Mouse (Mus musculus) adrenal gland, adult 18-20 months (tissue): ENCODE results near the gene Kbtbd8. TPM values are rescaled to one million over a fixed set of nuclear protein-coding genes. Genes with fewer than 3 reads are reported as not detected.
A peak's percentile ranks its signal among the peaks of the same experiment; 100 is the strongest.

Source experiments
- DNase-seq, 2 experiments: peaks; one replicate each; pipeline ENCODE4 v3.0.0; 2021 to 2022; ENCODE audit warnings: low spot score in 2 of 2
- long read RNA-seq, 2 experiments: library from polyadenylated mRNA; stranded (forward); transcript quantifications; one replicate each; pipeline ENCODE4 v2.0.0; 2021
- total RNA-seq, 2 experiments: library from RNA; stranded (reverse); gene quantifications; 1 replicate in 1 of 2; 2 replicates in 1 of 2; pipeline ENCODE4 v1.2.3; 2021

The Kbtbd8 gene
- 1 to 10 TPM; 4.4 to 5.5 TPM for total RNA-seq
- long read RNA-seq, experiment 1, full-length matches to known transcripts, result 2 of 3 reads
- long read RNA-seq, experiment 1, partial matches to known transcripts, result 1 of 3 reads
- long read RNA-seq, experiment 1, other reads (novel, unspliced or antisense), result 0 of 3 reads
- long read RNA-seq, experiment 2, full-length matches to known transcripts, result 1 of 3 reads
- long read RNA-seq, experiment 2, partial matches to known transcripts, result 0 of 3 reads
- long read RNA-seq, experiment 2, other reads (novel, unspliced or antisense), result 2 of 3 reads

DNA sequence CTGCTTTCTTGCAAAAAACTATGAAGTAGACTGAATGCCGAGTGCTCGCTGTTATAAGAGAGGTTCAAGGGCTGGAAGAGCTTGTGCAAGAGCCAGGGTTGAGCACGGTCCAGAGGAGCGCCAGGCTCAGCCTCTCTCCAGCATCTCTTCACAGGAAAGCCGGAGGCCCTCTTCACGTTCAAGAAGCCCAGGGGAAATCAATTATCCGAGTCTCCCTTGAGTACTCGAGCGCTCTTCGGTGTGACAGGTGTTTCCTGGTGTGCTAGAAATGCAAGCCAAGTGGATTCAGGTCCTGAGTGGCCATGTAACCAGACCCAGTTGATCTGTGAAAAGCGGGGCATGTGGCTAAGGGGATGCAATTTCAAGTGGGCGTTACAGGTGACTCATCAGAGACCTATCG is at the start of gene Kbtbd8:
Kbtbd8 (plus strand) TSS at position 295 of the 400 bp plus-strand sequence.
- DNase-seq, result peak in 1 of 2 experiments; percentile 7

DNA sequence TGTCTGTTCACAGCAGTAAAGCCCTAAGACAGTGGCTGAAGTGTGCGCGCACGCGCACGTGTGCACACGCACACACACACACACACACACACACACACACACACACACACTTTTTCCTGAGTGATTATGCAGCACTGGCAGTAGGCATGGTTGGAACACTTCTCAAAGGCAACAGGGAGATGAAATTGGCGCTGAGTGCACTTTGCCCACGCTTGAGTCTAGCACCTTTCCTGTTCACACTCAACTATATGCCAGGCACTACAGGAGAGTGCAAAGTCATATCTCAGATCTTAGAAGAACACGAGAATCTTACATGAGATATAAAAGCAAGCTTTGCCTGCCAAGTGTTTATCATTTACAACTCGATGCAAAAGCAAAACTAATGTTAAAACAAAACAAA is 47.3 kb upstream of the Kbtbd8 start:
- no peak for DNase-seq

DNA sequence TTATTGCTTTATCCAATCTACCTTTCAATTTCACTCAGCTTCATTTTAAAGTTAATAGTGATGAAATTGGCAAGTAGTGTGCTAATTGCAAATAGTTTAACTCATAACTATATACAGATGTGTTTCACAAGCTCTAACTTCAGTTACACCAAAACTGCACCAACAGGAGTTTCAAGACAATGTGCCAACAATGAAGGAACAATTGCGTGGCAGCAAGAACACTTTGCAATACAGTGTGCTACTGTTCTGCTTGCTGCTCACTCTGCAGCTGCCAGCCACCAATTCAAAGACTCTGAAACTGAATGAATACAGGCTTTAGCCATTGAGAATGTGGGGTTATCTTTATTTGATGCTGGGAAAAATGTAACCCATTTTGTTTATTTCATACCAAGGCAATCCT is 31.8 kb upstream of the Kbtbd8 start:
- no peak for DNase-seq

DNA sequence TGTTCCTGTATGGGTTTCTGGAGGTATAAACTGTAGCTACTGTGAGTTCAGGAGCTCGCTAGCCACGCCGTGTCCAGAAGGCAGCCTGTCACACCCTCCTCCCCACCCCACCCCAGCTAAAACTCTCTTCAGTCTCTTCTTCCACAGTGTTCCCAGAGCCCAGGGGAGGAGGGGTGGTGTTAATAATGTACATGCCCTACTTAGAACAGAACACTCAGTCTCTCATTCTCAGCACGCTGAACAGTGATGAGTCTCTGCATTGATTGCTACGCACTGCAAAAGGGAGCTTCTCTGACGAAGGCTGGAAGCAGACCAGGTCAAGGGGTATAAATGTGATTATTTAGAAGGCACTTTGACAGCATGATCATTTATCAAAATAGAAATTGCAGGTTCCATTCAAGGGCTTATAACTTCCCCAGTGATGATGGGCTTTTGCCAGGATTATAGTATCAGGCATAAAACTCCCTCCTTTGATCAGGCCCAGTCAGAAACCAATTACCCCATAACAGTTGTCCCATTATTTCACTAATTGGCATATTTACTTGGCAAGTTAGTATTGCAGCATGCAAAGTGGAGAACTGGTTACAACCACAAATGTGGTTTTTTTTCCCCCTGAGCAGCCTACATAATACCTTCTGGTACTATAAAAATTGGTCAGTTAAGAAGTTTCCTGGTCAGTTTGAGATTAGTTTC is 29.7 kb upstream of the Kbtbd8 start:
- DNase-seq, result no peak

DNA sequence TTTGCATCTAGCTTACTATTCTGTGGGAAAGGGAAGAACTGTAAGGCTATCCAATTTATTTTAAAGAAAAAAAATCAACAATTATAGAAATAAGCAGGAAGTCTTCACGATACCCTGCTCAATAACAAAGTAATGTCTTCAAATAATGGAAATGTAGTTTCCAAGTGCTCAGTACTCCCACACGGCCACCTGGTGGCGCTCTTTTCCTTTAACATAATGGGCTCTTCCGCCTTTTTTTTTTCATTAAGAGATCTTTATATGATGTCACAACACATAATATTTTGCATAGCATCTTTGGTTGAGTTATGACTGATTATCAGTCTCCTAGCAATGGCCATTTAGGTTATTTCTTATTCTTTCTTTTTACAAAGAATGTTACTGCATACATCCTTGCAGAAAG is 29.0 kb upstream of the Kbtbd8 start:
- DNase-seq, result no peak

DNA sequence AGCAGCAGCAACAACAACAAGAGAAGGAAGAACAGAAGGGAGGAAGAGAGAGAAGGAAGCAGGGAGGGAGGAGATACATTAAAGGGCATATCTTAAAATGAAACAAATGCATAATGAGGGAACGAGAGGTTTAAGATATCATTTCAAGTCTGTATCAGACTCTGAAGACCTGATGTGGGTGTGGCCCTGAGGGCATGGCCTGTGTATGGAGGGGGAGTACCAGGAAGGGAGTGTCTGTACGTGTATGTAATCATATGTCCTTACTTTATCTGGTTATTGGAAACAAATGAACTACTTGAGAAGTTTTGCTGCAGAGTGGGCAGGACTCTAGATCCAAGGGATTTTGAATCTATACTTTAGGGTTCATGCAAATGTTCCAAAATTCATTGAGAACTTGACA is 22.3 kb upstream of the Kbtbd8 start:
- no peak for DNase-seq

DNA sequence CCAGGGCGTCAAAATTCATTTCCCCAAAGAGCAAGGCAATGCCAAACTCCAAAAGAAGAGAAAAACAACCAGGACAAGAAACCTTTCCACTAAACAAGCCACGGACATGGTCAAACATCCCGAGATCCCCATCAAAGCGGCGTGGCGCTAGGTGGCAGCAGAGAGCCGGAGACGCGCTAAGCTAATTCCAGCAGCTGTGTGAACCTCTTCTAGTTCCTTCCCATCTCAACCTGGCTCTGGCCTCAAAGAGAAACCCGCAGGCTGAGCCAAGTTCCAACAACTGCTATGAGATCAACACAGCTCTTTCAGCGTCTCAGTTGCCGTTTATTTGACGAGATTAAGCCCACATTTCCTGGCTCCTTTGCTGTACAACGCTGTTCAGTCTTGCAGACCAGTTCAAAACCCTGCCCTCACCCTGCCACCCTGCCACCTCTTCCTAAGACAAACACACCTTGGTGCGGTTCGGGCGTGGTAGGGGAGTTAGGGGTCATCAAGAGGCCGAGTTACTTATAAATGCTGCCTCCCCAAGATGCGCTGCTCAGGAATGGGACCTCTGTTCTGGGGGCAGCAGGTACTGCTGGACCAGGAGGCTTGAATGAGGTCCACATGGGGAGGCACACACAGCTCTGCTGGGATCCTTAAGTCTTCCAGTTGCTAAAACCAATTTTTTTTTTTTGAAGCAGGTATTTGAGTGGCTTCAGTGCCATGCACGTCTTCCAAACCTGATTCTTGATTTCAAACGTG is 18.5 kb upstream of the Kbtbd8 start:
- peak; percentile 82 to 84 for DNase-seq

DNA sequence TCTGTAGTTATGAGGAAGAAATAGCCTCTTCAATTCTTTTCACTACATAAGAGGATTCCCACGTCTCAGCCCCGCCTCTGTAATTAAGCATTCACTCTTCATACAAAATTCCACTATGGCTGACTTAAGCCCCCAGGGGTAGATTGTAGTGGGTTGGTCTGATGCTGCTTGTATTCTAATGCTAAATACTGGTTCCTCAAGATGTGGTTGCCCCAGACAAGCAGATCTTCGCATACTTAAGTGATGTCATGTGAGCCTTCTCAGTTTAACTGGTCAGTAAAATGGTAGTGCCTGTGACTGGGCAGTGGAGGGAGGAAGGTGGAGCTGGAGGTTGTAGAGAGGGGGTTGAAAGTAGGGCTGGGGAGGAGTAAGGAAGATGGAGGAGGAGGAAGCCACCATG is 13.3 kb upstream of the Kbtbd8 start:
- no peak for DNase-seq

DNA sequence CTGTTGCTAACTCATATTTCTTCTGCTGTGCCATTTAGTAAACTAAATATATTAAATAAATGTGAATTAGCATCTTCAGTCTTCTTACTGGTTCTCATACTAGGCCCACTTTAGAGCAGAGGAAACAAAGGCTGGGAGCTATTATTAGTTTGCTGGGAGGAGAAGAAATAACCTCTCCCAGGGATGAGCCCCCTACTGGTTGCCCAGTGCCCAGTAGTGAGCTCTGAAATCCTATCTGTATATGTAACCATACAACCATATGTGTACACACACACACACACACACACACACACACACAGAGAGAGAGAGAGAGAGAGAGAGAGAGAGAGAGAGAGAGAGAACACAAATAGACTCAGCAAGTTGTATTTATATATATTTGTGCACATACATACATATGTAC is 8.6 kb upstream of the Kbtbd8 start:
- no peak for DNase-seq

DNA sequence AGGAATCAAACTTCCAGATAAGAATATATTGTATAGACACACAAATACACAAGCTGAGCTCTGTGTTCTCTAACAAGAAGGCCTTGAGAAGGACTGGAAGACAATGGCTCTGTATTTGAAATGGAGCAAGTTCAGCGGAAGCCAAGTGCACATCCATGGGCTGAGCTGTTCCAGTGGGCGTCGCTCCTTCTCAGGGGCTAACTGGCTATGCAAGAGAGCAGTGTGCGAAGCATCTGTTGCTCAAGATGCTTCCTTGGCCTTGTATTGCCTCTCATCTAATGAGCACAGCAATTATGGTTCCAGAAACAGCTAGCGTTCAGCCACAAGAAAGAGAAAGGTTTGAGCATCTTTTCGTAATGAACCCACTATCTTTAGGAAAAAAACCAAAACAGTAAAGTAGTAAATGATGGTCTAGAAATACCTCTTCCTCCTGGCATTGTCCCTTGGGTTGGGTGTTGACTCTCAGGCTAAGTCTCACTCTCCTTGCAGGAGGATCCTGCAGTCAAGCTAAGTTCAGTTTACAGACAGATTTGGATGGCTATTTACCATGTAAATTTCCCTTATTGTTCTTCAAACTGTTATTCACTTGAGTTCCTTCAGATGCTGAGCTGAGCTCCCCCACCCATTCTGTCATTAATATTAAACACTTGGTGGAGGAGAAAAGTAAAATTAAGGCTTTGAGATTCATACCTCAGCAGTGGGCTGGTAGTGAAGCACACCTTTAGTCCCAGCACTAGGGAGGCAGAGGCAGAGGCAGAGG is 7.2 kb upstream of the Kbtbd8 start:
- DNase-seq, result no peak

DNA sequence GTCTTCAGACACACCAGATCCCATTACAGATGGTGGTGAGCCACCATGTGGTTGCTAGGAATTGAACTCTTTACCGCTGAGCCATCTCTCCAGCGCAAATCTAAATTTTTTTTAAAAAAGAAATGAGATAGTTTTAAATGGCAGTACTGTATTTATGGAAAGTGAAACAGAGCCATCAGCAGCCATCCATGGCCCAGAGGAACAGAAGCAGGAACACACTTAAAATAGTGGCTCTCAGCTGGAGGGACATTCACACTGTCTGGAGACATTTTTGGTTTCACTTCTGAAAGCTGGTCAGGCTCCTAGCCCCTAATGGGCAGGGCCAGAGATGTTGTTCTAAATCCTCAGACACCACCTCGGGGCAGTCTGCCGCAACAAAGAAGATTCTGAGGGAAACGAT is 5.0 kb upstream of the Kbtbd8 start:
- DNase-seq, result no peak

DNA sequence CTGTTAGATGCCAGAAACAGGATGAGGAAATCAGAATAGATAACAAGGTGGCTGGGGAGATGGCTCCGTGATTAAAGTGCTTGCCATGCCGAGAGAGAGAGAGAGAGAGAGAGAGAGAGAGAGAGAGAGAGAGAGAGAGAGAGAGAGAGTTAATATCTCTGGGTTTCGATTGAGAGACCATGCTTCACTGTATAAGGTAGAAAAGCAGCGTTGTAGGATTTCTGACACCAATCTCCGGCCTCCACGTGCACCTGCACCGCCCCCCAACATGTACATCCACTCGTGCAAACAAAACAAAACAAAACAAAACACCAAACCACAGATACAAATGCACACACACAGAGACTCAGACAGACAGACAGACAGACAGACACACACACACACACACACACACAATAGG is 527 bp upstream of the Kbtbd8 start:
- DNase-seq, result no peak

DNA sequence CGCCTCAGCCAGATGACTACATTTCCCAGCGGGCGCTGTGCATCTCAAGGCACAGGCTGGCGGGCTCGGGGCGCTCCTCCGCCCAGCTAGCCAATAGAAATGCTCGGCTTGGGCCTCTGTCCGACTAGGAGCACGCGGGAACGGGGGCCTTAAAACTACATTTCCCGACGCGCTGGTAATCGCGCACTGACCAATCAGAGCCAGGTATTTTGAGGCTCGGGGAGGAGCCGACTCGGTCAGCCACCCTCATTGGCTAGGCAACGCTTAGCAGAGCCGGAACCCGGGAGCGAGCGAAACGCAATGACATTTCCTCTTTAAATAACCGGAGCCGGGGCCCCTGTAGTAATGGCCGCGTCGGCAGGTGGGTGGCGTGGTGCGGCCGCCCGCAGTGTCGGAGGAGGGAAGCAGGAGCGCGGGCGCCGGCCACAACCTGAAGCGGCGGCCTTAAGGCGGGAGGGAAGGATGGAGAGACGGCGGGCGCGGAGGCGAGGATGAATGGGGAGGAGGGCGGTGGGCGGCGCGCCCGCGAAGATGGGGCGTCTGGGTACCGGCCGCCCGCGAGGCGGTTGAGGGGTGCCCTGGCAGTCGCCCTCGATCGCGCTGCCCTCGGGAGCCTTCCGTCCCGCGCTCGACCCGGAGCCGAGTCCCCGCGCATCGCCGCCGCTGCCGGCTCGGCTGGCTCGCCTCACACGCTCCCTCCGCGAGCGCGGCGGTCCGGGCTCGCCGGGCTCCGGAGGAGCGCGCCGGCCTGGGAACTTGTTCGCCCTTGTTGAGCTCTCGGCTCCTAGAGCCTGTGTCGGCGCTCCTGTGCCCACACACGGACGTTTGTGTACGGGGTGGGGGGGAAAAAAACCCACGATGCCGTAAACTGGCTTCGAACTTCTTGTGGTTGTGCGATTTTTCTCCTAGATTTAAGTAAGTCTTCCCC is 838 bp downstream of the Kbtbd8 start:
- DNase-seq, result peak; percentile 76 to 77

DNA sequence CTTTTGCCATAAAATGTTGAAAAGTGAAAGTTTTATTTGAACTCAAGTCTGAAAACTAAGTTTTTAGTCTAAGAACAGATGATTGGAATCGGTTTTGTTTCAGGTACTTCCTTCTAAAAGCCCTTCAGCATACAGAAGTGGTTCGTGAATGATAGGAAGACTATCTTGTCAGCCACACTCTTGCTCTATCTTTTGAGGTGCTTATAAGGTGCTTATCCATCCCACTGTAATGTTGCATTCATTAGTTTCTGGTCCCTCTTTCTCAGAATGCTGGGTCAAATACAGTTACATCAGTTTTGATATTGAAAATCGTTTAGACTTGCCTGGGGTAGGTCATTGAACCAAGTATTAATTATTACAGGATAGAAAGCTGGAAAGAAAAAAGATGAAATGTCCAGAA is 2.3 kb downstream of the Kbtbd8 start:
- no peak for DNase-seq

DNA sequence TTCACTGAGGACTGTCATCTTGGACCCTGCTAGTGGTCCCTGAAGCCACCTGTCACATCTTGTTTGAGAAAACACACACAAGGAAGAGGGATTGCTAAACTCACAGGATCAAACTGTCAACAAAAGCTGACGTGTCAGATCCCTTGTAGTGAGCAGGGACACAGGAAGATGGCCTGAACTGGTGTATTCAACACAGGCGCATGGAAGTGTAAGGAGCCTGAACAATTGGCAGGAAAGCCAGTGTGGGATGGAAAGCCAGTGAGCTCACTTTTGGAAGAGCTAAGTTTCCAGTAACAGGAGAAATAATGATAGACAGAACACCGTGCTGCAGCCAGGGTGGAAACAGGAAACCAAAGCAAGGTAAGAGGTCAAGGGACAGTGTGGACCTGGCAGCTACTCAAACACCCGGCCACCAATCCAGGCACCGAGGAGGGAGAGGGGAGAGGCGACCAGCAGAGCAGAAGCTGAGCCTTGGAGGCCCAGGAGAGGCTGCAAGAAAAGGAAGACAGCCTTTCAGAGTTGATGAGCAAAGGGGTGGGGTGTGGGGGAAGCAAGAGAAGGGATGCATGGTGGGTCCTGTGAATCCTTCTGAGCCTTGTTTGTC is 33.0 kb downstream of the Kbtbd8 start:
- DNase-seq, result no peak

DNA sequence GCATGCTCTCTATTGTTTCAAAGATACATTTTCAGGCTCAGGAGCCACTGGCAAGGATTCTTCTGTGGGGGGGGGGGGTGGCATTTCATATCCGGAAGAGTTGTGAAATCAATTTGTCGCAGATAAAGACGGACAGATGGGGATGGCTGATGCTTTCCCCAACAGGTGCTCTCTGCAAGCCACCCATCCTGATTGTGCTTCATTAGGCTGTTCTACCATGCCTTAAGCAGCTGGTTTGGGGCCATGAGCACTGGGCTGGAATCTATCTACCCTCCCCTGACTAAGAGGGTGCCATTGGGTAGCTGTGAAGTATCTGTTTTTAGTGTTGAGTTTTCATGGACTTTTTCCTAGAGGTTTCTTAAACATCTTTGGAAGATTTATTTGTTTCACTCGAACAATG is 33.8 kb downstream of the Kbtbd8 start:
- no peak for DNase-seq

DNA sequence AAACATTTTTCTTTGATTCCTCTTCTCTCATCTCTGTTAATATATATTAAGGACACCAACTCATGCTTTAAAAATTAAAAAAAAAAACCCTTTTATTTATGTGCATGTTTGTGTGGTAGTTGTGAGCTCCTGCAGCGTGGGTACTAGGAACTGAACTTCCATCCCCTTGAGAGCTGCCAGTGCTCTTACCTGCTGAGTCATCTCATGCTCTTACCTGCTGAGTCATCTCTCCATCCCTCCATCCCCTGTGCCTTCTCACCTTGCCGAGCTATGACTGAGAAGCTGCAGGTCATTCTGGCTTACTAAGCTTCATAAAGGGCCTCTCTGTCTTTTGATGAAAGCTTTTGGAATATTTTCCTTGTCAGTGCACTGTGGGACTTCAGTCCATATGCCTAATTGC is 34.5 kb downstream of the Kbtbd8 start:
- no peak for DNase-seq

DNA sequence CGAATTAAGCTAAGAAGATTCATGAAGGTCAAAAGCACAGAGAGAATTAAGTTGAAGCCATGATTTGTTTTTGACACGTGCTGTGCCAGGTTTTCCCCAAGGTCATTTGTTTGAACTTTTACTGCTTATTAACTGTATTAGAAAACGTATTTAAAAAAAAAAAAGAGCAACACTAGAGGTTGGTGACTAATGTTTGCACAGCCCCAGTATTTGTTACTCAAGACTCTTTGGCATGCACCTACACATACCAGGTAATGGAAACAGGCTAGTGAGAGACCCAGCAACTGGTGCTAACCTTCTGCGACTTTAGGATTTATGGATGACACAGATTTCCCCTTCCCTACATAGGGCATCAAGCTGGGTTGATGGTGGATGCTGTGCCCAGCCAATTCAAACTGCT is 46.9 kb downstream of the Kbtbd8 start:
- DNase-seq, result no peak

DNA sequence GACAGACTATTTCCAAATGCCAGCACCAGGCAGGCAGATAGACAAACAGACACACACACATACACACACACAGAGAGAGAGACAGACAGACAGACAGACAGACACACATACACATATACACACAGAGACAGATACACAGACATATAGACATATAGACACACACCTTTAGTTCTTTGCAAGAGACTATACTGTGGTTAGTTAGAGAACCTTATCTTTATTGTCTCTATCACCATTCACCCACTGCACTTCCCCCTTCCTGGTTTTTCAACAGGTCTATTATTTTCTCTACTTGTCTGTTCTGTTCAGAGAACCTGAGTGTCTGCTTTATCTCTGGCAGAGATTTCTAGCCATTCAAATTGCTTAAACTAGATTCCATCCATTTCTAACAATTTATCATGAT is 48.6 kb downstream of the Kbtbd8 start:
- no peak for DNase-seq

DNA sequence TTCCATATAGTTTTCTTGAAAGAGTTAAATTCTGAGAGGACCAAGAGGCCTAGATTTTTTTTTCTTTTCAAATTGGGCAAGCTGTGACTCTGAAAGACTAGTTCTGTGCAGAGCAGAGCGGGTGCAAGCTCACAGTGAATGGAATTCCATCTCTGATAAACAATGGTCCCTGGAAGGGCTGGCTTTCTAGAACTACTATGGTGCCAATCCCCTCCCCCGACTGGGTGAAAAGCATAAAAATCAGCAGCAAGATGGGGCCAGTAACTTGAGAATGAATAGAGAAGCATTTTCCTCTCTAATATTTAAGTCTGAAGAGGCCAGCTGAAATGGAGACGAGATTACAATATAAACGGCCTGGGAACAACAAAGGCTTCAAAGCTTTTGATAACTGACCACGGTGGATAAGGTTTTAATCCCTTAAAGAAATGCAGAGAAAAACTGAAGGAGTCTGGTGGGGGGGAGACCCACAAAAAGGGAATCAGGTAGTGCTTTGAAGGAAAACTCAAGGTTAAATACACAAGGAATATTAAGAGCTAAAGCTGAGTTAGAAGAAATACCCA is 50.7 kb downstream of the Kbtbd8 start:
- no peak for DNase-seq
